Mouse (Mus musculus) kidney, postnatal 0 days (tissue): ENCODE measurements at regions not wholly inside any gene's neighbourhood (a gene's known extent, or its start where the extent isn't known, plus 50 kb on each side); places are given as distances from the start of the nearest gene placed in this dataset.

Source experiments
- ATAC-seq: fragments of 200-750 bp; cut with Nextera tagmentation; replicated peaks from 2 replicates; pipeline ENCODE4 v1.8.0; 2017; ENCODE audit warnings: low read depth, moderate number of reproducible peaks, moderate TSS enrichment, moderate library complexity; ENCODE audit not compliant: low FRiP score
- DNase-seq: peaks from one replicate; pipeline ENCODE4 v3.0.0-alpha.2; 2016; ENCODE audit warnings: low spot score
- H3K27ac ChIP-seq: fragments of 300-500 bp; sonication (generic); 2 replicates; pipeline ENCODE4 v1.5.1; 2014; ENCODE audit warnings: mild to moderate bottlenecking
- H3K27me3 ChIP-seq: fragments of 300-500 bp; sonication (generic); 2 replicates; pipeline ENCODE4 v1.6.1; 2014; ENCODE audit warnings: low read length, mixed read lengths; ENCODE audit not compliant: insufficient read depth
- H3K36me3 ChIP-seq: fragments of 300-500 bp; sonication (generic); 2 replicates; pipeline ENCODE4 v1.6.1; 2014; ENCODE audit warnings: low read length, mixed read lengths; ENCODE audit not compliant: insufficient read depth
- H3K4me1 ChIP-seq: fragments of 300-500 bp; sonication (generic); replicated peaks from 2 replicates; pipeline ENCODE4 v1.6.1; 2014; ENCODE audit warnings: antibody characterized with exemption, low read length, mixed read lengths; ENCODE audit not compliant: insufficient read depth
- H3K4me2 ChIP-seq: fragments of 300-500 bp; sonication (generic); 2 replicates; pipeline ENCODE4 v1.6.1; 2014; ENCODE audit warnings: mild to moderate bottlenecking, low read length, moderate library complexity, mixed read lengths
- H3K4me3 ChIP-seq: fragments of 300-500 bp; sonication (generic); replicated peaks from 2 replicates; pipeline ENCODE4 v1.5.1; 2014; ENCODE audit warnings: low read depth, low read length
- H3K9ac ChIP-seq: fragments of 300-500 bp; sonication (generic); 2 replicates; pipeline ENCODE4 v1.6.1; 2014; ENCODE audit warnings: low read depth, low read length
- H3K9me3 ChIP-seq: fragments of 300-500 bp; sonication (generic); replicated peaks from 2 replicates; pipeline ENCODE4 v1.6.1; 2016; ENCODE audit warnings: low read length, inconsistent platforms, mixed read lengths
- CTCF ChIP-seq: IDR thresholded peaks from 2 replicates; pipeline ENCODE4 v1.5.1; 2016; ENCODE audit warnings: antibody characterized with exemption, low read depth, mild to moderate bottlenecking, moderate library complexity
- WGBS: fragments of 180-500 bp; shearing (Covaris S2); extraction: QIAGEN DNeasy Blood & Tissue Kit; methylation state at CpG from one replicate; pipeline ENCODE4 v1.1.7; 2014; 5-methylcytosine and 5-hydroxymethylcytosine counted together

- H3K4me1 ChIP-seq = no peaks in the 10 kb centered on the region
- no peaks in the 10 kb centered on the region for H3K9me3 ChIP-seq
- no peak for TF ChIP-seq CTCF
- no peak overlapping the region for H3K4me2 ChIP-seq
- no peak overlapping the region for H3K27ac ChIP-seq
- H3K9ac ChIP-seq = no peak overlapping the region
- no peak overlapping the region for H3K4me3 ChIP-seq
- WGBS = 88% methylated on average over 2 of the region's 2 CpGs
- H3K27me3 ChIP-seq = no peaks in the 10 kb centered on the region
- H3K36me3 ChIP-seq = no peaks in the 10 kb centered on the region
- no peak for DNase-seq
- ATAC-seq = no peak
Measured at GRCm38 (mm10) chr5:53329591-53329990, 62.7 kb downstream of the Smim20 start.

GRCm38 (mm10) chr5:53336704-53337103 is 69.8 kb downstream of the Smim20 start:
- Histone ChIP-seq H3K27ac (no peak overlapping the region), H3K9me3 (no peaks in the 10 kb centered on the region), H3K9ac (no peak overlapping the region), H3K4me3 (no peak overlapping the region), H3K27me3 (no peaks in the 10 kb centered on the region), H3K4me1 (no peaks in the 10 kb centered on the region), H3K4me2 (no peak overlapping the region), H3K36me3 (no peaks in the 10 kb centered on the region)
- DNase-seq = no peak
- ATAC-seq = no peak
- 89% methylated on average over 6 of the region's 6 CpGs for WGBS
- no peak for TF ChIP-seq CTCF

- no peaks in the 10 kb centered on the region for H3K4me1 ChIP-seq
- no peak for TF ChIP-seq CTCF
- DNase-seq = no peak
- H3K4me3 ChIP-seq = no peak overlapping the region
- ATAC-seq = no peak
- H3K36me3 ChIP-seq = no peaks in the 10 kb centered on the region
- H3K27me3 ChIP-seq = no peaks in the 10 kb centered on the region
- no peak overlapping the region for H3K4me2 ChIP-seq
- 29% methylated on average over 3 of the region's 3 CpGs for WGBS
- no peak overlapping the region for H3K27ac ChIP-seq
- no peak overlapping the region for H3K9ac ChIP-seq
- H3K9me3 ChIP-seq = no peaks in the 10 kb centered on the region
Measured at GRCm38 (mm10) chr5:53337816-53338215, 70.9 kb downstream of the Smim20 start.

GRCm38 (mm10) chr5:53345164-53345563 is 78.3 kb downstream of the Smim20 start:
- ATAC-seq = no peak

GRCm38 (mm10) chr5:53346028-53346427 is 79.1 kb downstream of the Smim20 start:
- WGBS = 61% methylated on average over 8 of the region's 8 CpGs
- Histone ChIP-seq H3K4me1 (no peaks in the 10 kb centered on the region), H3K27ac (no peak overlapping the region), H3K4me3 (no peak overlapping the region), H3K27me3 (no peaks in the 10 kb centered on the region), H3K36me3 (no peaks in the 10 kb centered on the region), H3K9me3 (no peaks in the 10 kb centered on the region), H3K9ac (no peak overlapping the region), H3K4me2 (no peak overlapping the region)
- no peak for ATAC-seq
- no peak for TF ChIP-seq CTCF
- no peak for DNase-seq

More at GRCm38 (mm10) chr5:53345164-53345563, 78.3 kb downstream of the Smim20 start:
- Histone ChIP-seq H3K9me3 (no peaks in the 10 kb centered on the region), H3K4me1 (no peaks in the 10 kb centered on the region), H3K27me3 (no peaks in the 10 kb centered on the region), H3K36me3 (no peaks in the 10 kb centered on the region), H3K27ac (no peak overlapping the region), H3K4me3 (no peak overlapping the region), H3K9ac (no peak overlapping the region), H3K4me2 (no peak overlapping the region)
- DNase-seq = no peak
- 85% methylated on average over 8 of the region's 8 CpGs for WGBS
- no peak for TF ChIP-seq CTCF

- DNase-seq (no peak), ATAC-seq (no peak)
- H3K9ac ChIP-seq = no peak overlapping the region
- H3K4me2 ChIP-seq = no peak overlapping the region
- WGBS = 42% methylated on average over 8 of the region's 8 CpGs
- H3K27me3 ChIP-seq = no peaks in the 10 kb centered on the region
- H3K4me1 ChIP-seq = no peaks in the 10 kb centered on the region
- no peak overlapping the region for H3K4me3 ChIP-seq
- no peaks in the 10 kb centered on the region for H3K36me3 ChIP-seq
- no peak for TF ChIP-seq CTCF
- H3K9me3 ChIP-seq = no peaks in the 10 kb centered on the region
- no peak overlapping the region for H3K27ac ChIP-seq
Measured at GRCm38 (mm10) chr5:53346756-53347155, 79.9 kb downstream of the Smim20 start.

- 54% methylated on average over 4 of the region's 4 CpGs for WGBS
- no peak for DNase-seq
- H3K27ac ChIP-seq = no peak overlapping the region
- no peaks in the 10 kb centered on the region for H3K4me1 ChIP-seq
- H3K4me3 ChIP-seq = no peak overlapping the region
- H3K36me3 ChIP-seq = no peaks in the 10 kb centered on the region
- H3K9me3 ChIP-seq = no peaks in the 10 kb centered on the region
- TF ChIP-seq CTCF = no peak
- H3K27me3 ChIP-seq = no peaks in the 10 kb centered on the region
- no peak for ATAC-seq
- H3K9ac ChIP-seq = no peak overlapping the region
- no peak overlapping the region for H3K4me2 ChIP-seq
Measured at GRCm38 (mm10) chr5:53352852-53353251, 86.0 kb downstream of the Smim20 start.
